In the genomic region with DNA sequence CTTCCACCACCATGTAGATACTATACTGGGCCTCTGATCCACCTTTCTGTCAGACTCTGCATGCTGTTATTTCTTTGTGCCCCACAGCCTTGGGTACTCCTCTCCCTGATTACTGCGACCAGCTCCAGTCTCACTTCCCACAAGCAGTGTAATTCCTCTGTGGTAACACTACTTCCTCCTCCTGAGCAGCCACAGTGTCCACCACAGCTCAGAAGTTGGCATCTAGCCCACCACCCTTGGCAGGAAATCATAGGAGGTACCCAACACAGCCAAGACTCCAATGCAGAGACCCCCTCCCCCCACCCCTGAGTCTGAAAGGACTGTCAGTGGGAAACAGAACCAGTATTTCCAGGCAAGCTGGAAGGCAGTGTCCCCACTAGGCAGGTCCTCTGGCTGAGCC, we compare ENCODE assay signal across 8 mouse cellular contexts. TPM values are rescaled to one million over a fixed set of nuclear protein-coding genes. Genes with fewer than 3 reads are reported as not detected.
DNase-seq lines count a peak whose midpoint lies in the region; ATAC-seq and TF ChIP-seq lines count a peak whose summit lies in the region.

No protein-coding gene starts in this region.

- H3K9ac ChIP-seq in liver, postnatal 0 days (replicated peaks) = no peak overlapping the region
- no peak overlapping the region for H3K9ac ChIP-seq in liver, embryonic 12.5 days
- H3K9ac ChIP-seq in limb, embryonic 15.5 days = no peak overlapping the region

- no peaks in the 10 kb centered on the region for H3K27me3 ChIP-seq in cerebellum, adult 2 months (ENCODE audit: control insufficient read depth, insufficient read depth, low read length)
- no peaks in the 10 kb centered on the region for H3K27me3 ChIP-seq in liver, postnatal 0 days (ENCODE audit: insufficient read depth, low read length)
- H3K27me3 ChIP-seq in liver, embryonic 12.5 days (replicated peaks) = no peaks in the 10 kb centered on the region
- H3K27me3 ChIP-seq in limb, embryonic 15.5 days = no peaks in the 10 kb centered on the region

- TF ChIP-seq POLR2A in cerebellum, adult 2 months (IDR thresholded peaks at IDR 0.05; ENCODE audit: borderline replicate concordance, insufficient read depth, low read length) = no peak

- peak; percentile 49 for DNase-seq in cerebellum, adult 2 months
- no peak for DNase-seq in cerebellum, adult 8-10 months
- DNase-seq in liver, postnatal 0 days = peak; percentile 49
- DNase-seq in heart, postnatal 10 days = peak; percentile 56 to 62
- DNase-seq in right cerebral cortex, postnatal 25 days = peak; percentile 54

- H3K4me3 ChIP-seq in cerebellum, adult 2 months (replicated peaks; ENCODE audit: insufficient read depth, low read depth, low read length) = no peak overlapping the region
- no peak overlapping the region for H3K4me3 ChIP-seq in liver, postnatal 0 days (ENCODE audit: low read depth, low read length)
- H3K4me3 ChIP-seq in liver, embryonic 12.5 days = no peak overlapping the region
- H3K4me3 ChIP-seq in limb, embryonic 15.5 days = no peak overlapping the region

- intact Hi-C loops in heart, postnatal 10 days (cut with DNase I) = no loop called here

- no peak for TF ChIP-seq CTCF in cerebellum, adult 2 months (IDR thresholded peaks at IDR 0.05; ENCODE audit: borderline replicate concordance, insufficient read depth, low read depth, low read length)
- TF ChIP-seq CTCF in liver, postnatal 0 days (IDR thresholded peaks at IDR 0.05; ENCODE audit: low read depth) = no peak

- 7% methylated on average over 1 of the region's 1 CpGs for WGBS in cerebellum, adult 2 months
- WGBS in liver, postnatal 0 days (ENCODE audit: insufficient replicate concordance) = 41% methylated on average over 1 of the region's 1 CpGs
- WGBS in liver, embryonic 12.5 days (ENCODE audit: insufficient replicate concordance) = 35% methylated on average over 1 of the region's 1 CpGs
- 48% methylated on average over 1 of the region's 1 CpGs for WGBS in limb, embryonic 15.5 days

- peaks cover 29% of the 10 kb centered on the region for H3K4me1 ChIP-seq in cerebellum, adult 2 months (ENCODE audit: control insufficient read depth, insufficient read depth, low read length)
- 0 out of 2 replicates have a peak, but pooled peaks cover 5% of the 10 kb centered on the region for H3K4me1 ChIP-seq in liver, postnatal 0 days (ENCODE audit: insufficient read depth)
- H3K4me1 ChIP-seq in liver, embryonic 12.5 days = no peaks in the 10 kb centered on the region
- peaks cover 22% of the 10 kb centered on the region for H3K4me1 ChIP-seq in limb, embryonic 15.5 days

- H3K27ac ChIP-seq in cerebellum, adult 2 months (ENCODE audit: insufficient read depth, low read length) = no peak overlapping the region
- no peak overlapping the region for H3K27ac ChIP-seq in liver, postnatal 0 days (ENCODE audit: low read depth)
- no peak overlapping the region for H3K27ac ChIP-seq in liver, embryonic 12.5 days
- peak overlapping the region; percentile 47; the same call in 1 of the 2 replicates for H3K27ac ChIP-seq in limb, embryonic 15.5 days

- peak; percentile 41; the same call in 1 of the 2 replicates for ATAC-seq in liver, postnatal 0 days
- no peak for ATAC-seq in liver, embryonic 12.5 days
- ATAC-seq in limb, embryonic 15.5 days (ENCODE audit: insufficient number of reproducible peaks, low FRiP score, low TSS enrichment, low read depth) = peak; percentile 66
- ATAC-seq in inflammation-experienced regulatory T-cells, adult 6 months = no peak

- no peaks in the 10 kb centered on the region for H3K9me3 ChIP-seq in liver, postnatal 0 days (ENCODE audit: low read length)
- no peaks in the 10 kb centered on the region for H3K9me3 ChIP-seq in liver, embryonic 12.5 days (replicated peaks)
- H3K9me3 ChIP-seq in limb, embryonic 15.5 days = no peaks in the 10 kb centered on the region

- no peaks in the 10 kb centered on the region for H3K36me3 ChIP-seq in liver, postnatal 0 days (replicated peaks; ENCODE audit: insufficient read depth, low read length)
- no peaks in the 10 kb centered on the region for H3K36me3 ChIP-seq in liver, embryonic 12.5 days
- no peaks in the 10 kb centered on the region for H3K36me3 ChIP-seq in limb, embryonic 15.5 days

- TF ChIP-seq EP300 in liver, postnatal 0 days (IDR thresholded peaks at IDR 0.05; ENCODE audit: low read depth) = no peak

- no peak overlapping the region for H3K4me2 ChIP-seq in liver, postnatal 0 days (ENCODE audit: low read depth, low read length)
- H3K4me2 ChIP-seq in liver, embryonic 12.5 days = no peak overlapping the region
- H3K4me2 ChIP-seq in limb, embryonic 15.5 days = no peak overlapping the region

RNA-seq across cellular contexts. Expression of a gene that starts 47.4 kb away (rescaled TPM):
- 73.2 and 78.3 TPM in 2 replicates for polyA plus RNA-seq in cerebellum, adult 2 months (2012; rRNA removed)
- polyA plus RNA-seq in liver, postnatal 0 days (2015; fragmentation: Nextera tagmentation; extraction: Ambion mirVana) = 0.13 and 0.15 TPM in 2 replicates
- polyA plus RNA-seq in liver, embryonic 12.5 days (2016; fragmentation: Nextera tagmentation; extraction: Ambion mirVana) = 0.11 and 0.14 TPM in 2 replicates
- total RNA-seq in heart, postnatal 10 days (2021) = 10 to 100 TPM; 26.9 to 27.6 TPM
- polyA plus RNA-seq in limb, embryonic 15.5 days (2015; fragmentation: Nextera tagmentation; extraction: Ambion mirVana) = 1.6 TPM in 2 replicates
- not detected for polyA plus RNA-seq in inflammation-experienced regulatory T-cells, adult 6 months (2017; shearing (Covaris generic))

Comparison
In these comparisons a context has a peak if more than half of its experiments do, and no peak if none do; other contexts are left out.
1. ATAC-seq: peak in liver, postnatal 0 days (single experiment) and limb, embryonic 15.5 days (single experiment); none in liver, embryonic 12.5 days (single experiment) and inflammation-experienced regulatory T-cells, adult 6 months (single experiment).
2. RNA of a gene that starts 47.4 kb away (polyA plus RNA-seq): 73.2 to 78.3 TPM in cerebellum, adult 2 months; 1.6 TPM in limb, embryonic 15.5 days, 0.11 to 0.14 TPM in liver, embryonic 12.5 days, 0.13 to 0.15 TPM in liver, postnatal 0 days and not detected in inflammation-experienced regulatory T-cells, adult 6 months; every median in the first group is over 10 times any median in the second.